8 mouse cellular contexts compared by ENCODE assay signal in the genomic region with DNA sequence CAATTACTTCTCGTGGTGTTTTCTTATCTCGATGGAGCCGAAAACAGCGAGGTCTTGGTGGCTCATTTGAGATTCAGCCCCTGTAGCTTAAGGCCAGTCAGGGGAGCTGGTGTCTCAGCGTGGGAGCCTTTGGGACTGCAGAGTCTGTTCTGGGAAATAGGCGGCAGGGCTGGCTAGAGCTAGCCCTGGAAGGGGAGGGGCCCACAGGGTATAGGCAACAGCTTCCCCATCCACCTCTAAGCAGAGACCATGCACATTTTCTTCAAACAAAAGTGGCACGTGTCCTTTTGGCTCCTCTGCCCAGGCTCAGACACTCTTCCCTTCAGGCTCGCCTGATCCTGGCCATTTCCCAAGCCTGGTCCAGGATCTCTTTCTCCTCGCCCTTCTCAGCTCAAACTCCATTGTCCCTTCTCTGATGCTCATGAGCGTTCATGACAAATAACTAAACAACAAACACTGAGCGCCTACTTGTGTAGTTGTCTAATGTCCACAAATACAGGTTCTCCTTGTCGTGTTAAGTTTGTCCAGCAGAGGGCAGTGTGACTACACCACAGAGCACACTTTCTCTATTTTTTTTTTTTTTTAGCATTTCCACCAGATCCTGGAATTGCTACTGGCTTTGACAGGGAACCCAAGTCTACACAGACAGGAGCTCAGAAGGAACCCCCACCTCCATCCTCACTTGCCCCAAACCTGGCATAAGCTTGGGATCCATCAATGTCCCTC. TPM values are rescaled to one million over a fixed set of nuclear protein-coding genes. Genes with fewer than 3 reads are reported as not detected.
DNase-seq lines count a peak whose midpoint lies in the region; ATAC-seq and TF ChIP-seq lines count a peak whose summit lies in the region.

No protein-coding gene starts in this region.

- H3K27ac ChIP-seq in gastrocnemius, adult 2 months, result no peak overlapping the region
- no peak overlapping the region for H3K27ac ChIP-seq in liver, embryonic 14.5 days

- H3K36me3 ChIP-seq in E14TG2a.4 (ENCODE audit: insufficient read depth, low read length), result no peaks in the 10 kb centered on the region
- no peaks in the 10 kb centered on the region for H3K36me3 ChIP-seq in liver, embryonic 14.5 days (replicated peaks; ENCODE audit: control insufficient read depth, insufficient read depth, low read depth)

- ATAC-seq in liver, embryonic 14.5 days (ENCODE audit: insufficient read depth), result no peak
- ATAC-seq in inflammation-experienced regulatory T-cells, adult 6 months, result no peak

- H3K27me3 ChIP-seq in E14TG2a.4 (ENCODE audit: insufficient read depth, low read length), result peaks cover 5% of the 10 kb centered on the region; the same call in 1 of the 2 replicates
- H3K27me3 ChIP-seq in liver, embryonic 14.5 days (ENCODE audit: control insufficient read depth, insufficient read depth, low read length), result no peaks in the 10 kb centered on the region

- H3K4me3 ChIP-seq in E14TG2a.4 (replicated peaks; ENCODE audit: low read length), result no peak overlapping the region
- no peak overlapping the region for H3K4me3 ChIP-seq in gastrocnemius, adult 2 months
- H3K4me3 ChIP-seq in liver, embryonic 14.5 days (ENCODE audit: insufficient read depth in 1 of 2, low read depth in 2 of 2, low read length in 2 of 2), result no peak overlapping the region

- H3K4me1 ChIP-seq in E14TG2a.4 (replicated peaks; ENCODE audit: low read depth, low read length), result peaks cover 24% of the 10 kb centered on the region
- H3K4me1 ChIP-seq in liver, embryonic 14.5 days (replicated peaks; ENCODE audit: control insufficient read depth in 2 of 2, insufficient read depth in 2 of 2, low read length in 1 of 2), result no peaks in the 10 kb centered on the region

- TF ChIP-seq CTCF in E14TG2a.4 (conservative IDR thresholded peaks at IDR 0.05; ENCODE audit: low read length), result peak; percentile 75
- TF ChIP-seq CTCF in gastrocnemius, adult 2 months (IDR thresholded peaks at IDR 0.05), result peak; percentile 76
- TF ChIP-seq CTCF in liver, embryonic 14.5 days (IDR thresholded peaks at IDR 0.05; ENCODE audit: low read depth), result peak; percentile 84

- TF ChIP-seq EP300 in liver, embryonic 14.5 days (IDR thresholded peaks at IDR 0.05; ENCODE audit: low read depth), result no peak

- no peaks in the 10 kb centered on the region for H3K9me3 ChIP-seq in E14TG2a.4 (ENCODE audit: low read length)
- H3K9me3 ChIP-seq in liver, embryonic 14.5 days (ENCODE audit: control insufficient read depth, low read length), result no peaks in the 10 kb centered on the region

- intact Hi-C loops in gastrocnemius, adult 2 months (cut with DNase I), result loop anchor here (1.0 to 10.0 kb wide), 4 partner anchors 344 to 831 kb away; a partner anchor contains a TSS

- WGBS in liver, embryonic 14.5 days (ENCODE audit: insufficient replicate concordance), result 29% methylated on average over 12 of the region's 12 CpGs

- H3K4me2 ChIP-seq in liver, embryonic 14.5 days (ENCODE audit: low read depth), result no peak overlapping the region

- H3K9ac ChIP-seq in liver, embryonic 14.5 days (replicated peaks), result no peak overlapping the region

- peak; percentile 58 for DNase-seq in A20 (ENCODE audit: low read depth, low spot score)
- DNase-seq in cerebellum, adult 8-10 months, result peak; percentile 59
- DNase-seq in gastrocnemius, adult 2 months, result peak; percentile 56
- peak; percentile 84 for DNase-seq in kidney, postnatal 10 days
- DNase-seq in liver, embryonic 14.5 days (ENCODE audit: low read depth in 3 of 3, low spot score in 3 of 3), result peak; percentile 28 to 34 (median 33)
- DNase-seq in retina, adult 2 months (ENCODE audit: low read depth, low spot score), result peak; percentile 38

RNA-seq across cellular contexts. Expression of a gene that starts 25.0 kb away (rescaled TPM):
- total RNA-seq in gastrocnemius, adult 2 months (2021), result 10 to 100 TPM; 41.5 to 48.5 TPM
- polyA plus RNA-seq in liver, embryonic 14.5 days (2012; rRNA removed), result 26.6 and 31.3 TPM in 2 replicates
- polyA plus RNA-seq in liver, embryonic 14.5 days (2014; fragmentation: Nextera tagmentation; extraction: Ambion mirVana), result 44.7 and 49.8 TPM in 2 replicates
- polyA plus RNA-seq in inflammation-experienced regulatory T-cells, adult 6 months (2017; shearing (Covaris generic)), result 10 to 100 TPM; 36.1 to 45.4 (median 44.5) TPM

Comparison
In these comparisons a context has a peak if more than half of its experiments do, and no peak if none do; other contexts are left out.
1. DNase-seq: peak in every context shown above with its lines; median percentile 84 in kidney, postnatal 10 days; 59 in cerebellum, adult 8-10 months; 58 in A20; 56 in gastrocnemius, adult 2 months; 38 in retina, adult 2 months; 33 in liver, embryonic 14.5 days.